Mouse (Mus musculus): ENCODE measurements around the gene Trappc6b. TPM values are rescaled to one million over a fixed set of nuclear protein-coding genes. Genes with fewer than 3 reads are reported as not detected.

Trappc6b gene
- total and polyA plus RNA-seq, 3 experiments = 40.9 to 67.8 (median 42.6) TPM

GRCm38 (mm10) chr12:59011844-59012709 is 49.2 kb downstream of the Trappc6b start, which contains the start of gene Sec23a (continued):
- peak; percentile 44; the same call in 1 of the 2 replicates for TF ChIP-seq NRF1 (IDR thresholded peaks at IDR 0.05; ENCODE audit: low read depth, low read length)
- TF ChIP-seq RCOR1 (conservative IDR thresholded peaks at IDR 0.05; ENCODE audit: low read depth, low read length) = no peak
- peak; percentile 63; the same call in 1 of the 2 replicates for TF ChIP-seq KAT2A (IDR thresholded peaks at IDR 0.05; ENCODE audit: insufficient replicate concordance, low read length)
- TF ChIP-seq EP300 (IDR thresholded peaks at IDR 0.05; ENCODE audit: low read length) = no peak
- TF ChIP-seq NELFE (IDR thresholded peaks at IDR 0.05; ENCODE audit: low read depth, low read length) = no peak; the same call in none of the 2 replicates

- dilution Hi-C loops (cut with MboI; ENCODE audit: extremely low pct_ligation_motif_present, extremely low pct_unique_long_range_greater_than_20kb, low sequenced_read_pairs) = no loop called here
- peak overlapping the region; percentile 78 to 95 (median 89) for H3K4me3 ChIP-seq (replicated peaks in 1 of 3; ENCODE audit: low read depth in 2 of 3, low read length in 2 of 3, poor library complexity in 1 of 3)
- no peak for DNase-seq (ENCODE audit: extremely low read depth)
- no peaks in the 10 kb centered on the region for H3K9me3 ChIP-seq (replicated peaks; ENCODE audit: low read length)
- peak overlapping the region; percentile 15; the same call in 1 of the 2 replicates for H3K27ac ChIP-seq (ENCODE audit: insufficient read depth, low read depth)
- no peaks in the 10 kb centered on the region for H3K27me3 ChIP-seq (replicated peaks)
- H3K4me1 ChIP-seq (ENCODE audit: control insufficient read depth in 1 of 2, insufficient read depth in 2 of 2) = peaks cover 3 to 20% of the 10 kb centered on the region in 2 experiments; a peak in 3 of 4 replicates
- in situ Hi-C loops (cut with MboI; ENCODE audit: low pct_ligation_motif_present, low pct_unique_long_range_greater_than_20kb, low sequenced_read_pairs) = no loop called here
- TF ChIP-seq PAX5 (IDR thresholded peaks at IDR 0.05; ENCODE audit: low read length) (no peak), UBTF (IDR thresholded peaks at IDR 0.05; ENCODE audit: low read depth, low read length) (peak; percentile 58; the same call in 1 of the 2 replicates), NRF1 (IDR thresholded peaks at IDR 0.05; ENCODE audit: low read depth, low read length) (no peak)
- peaks cover 19% of the 10 kb centered on the region; the same call in 1 of the 2 replicates for H3K79me2 ChIP-seq (replicated peaks; ENCODE audit: control insufficient read depth, extremely low read depth, insufficient read depth, poor library complexity, severe bottlenecking)
- peak overlapping the region; percentile 75 for H3K4me2 ChIP-seq (ENCODE audit: insufficient read depth, low read depth, poor library complexity, severe bottlenecking)
- H3K36me3 ChIP-seq (replicated peaks in 1 of 2; ENCODE audit: control insufficient read depth in 1 of 2, insufficient read depth in 1 of 2, low read length in 1 of 2) = peaks cover 5 to 21% of the 10 kb centered on the region in 2 experiments
- peak overlapping the region; percentile 50 for H3K9ac ChIP-seq (ENCODE audit: insufficient read depth, low read depth)
Measured at GRCm38 (mm10) chr12:59011275-59011843, 49.9 kb downstream of the Trappc6b start.

DNA sequence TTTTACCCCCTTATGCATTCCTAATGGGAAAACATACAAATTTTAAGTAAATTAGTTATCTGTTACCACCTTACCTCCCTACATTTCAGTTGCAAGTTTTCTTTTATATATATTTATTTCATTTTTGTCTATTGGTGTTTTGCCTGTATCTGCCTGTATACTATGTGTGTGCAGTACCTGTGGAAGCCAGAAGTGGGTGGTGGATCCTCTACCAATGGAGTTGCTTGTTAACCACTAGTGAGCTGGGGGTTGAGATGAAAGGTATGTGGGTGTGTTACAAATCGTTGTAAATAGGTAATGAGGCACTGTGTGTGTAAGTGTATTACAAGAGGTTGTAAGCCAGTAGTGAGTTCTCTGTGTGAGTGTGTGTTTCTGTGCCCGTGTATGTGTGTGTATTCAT is 50.8 kb downstream of the Trappc6b start:
- H3K79me2 ChIP-seq (replicated peaks; ENCODE audit: control insufficient read depth, extremely low read depth, insufficient read depth, poor library complexity, severe bottlenecking) = peaks cover 19% of the 10 kb centered on the region; the same call in 1 of the 2 replicates
- peaks cover 3 to 20% of the 10 kb centered on the region in 2 experiments; a peak in 3 of 4 replicates for H3K4me1 ChIP-seq (ENCODE audit: control insufficient read depth in 1 of 2, insufficient read depth in 2 of 2)
- H3K9ac ChIP-seq (ENCODE audit: insufficient read depth, low read depth) = no peak overlapping the region
- in situ Hi-C loops (cut with MboI; ENCODE audit: low pct_ligation_motif_present, low pct_unique_long_range_greater_than_20kb, low sequenced_read_pairs) = no loop called here
- no peaks in the 10 kb centered on the region for H3K9me3 ChIP-seq (replicated peaks; ENCODE audit: low read length)
- H3K27me3 ChIP-seq (replicated peaks) = no peaks in the 10 kb centered on the region
- no peak overlapping the region for H3K27ac ChIP-seq (ENCODE audit: insufficient read depth, low read depth)
- dilution Hi-C loops (cut with MboI; ENCODE audit: extremely low pct_ligation_motif_present, extremely low pct_unique_long_range_greater_than_20kb, low sequenced_read_pairs) = no loop called here
- peak overlapping the region in 1 of 3 experiments; percentile 95 for H3K4me3 ChIP-seq (replicated peaks in 1 of 3; ENCODE audit: low read depth in 2 of 3, low read length in 2 of 3, poor library complexity in 1 of 3)
- peaks cover 5 to 25% of the 10 kb centered on the region in 2 experiments for H3K36me3 ChIP-seq (replicated peaks in 1 of 2; ENCODE audit: control insufficient read depth in 1 of 2, insufficient read depth in 1 of 2, low read length in 1 of 2)
- DNase-seq (ENCODE audit: extremely low read depth) = peak; percentile 41
- TF ChIP-seq SIN3A (IDR thresholded peaks at IDR 0.05; ENCODE audit: low read length) (no peak), MYC (IDR thresholded peaks at IDR 0.05; ENCODE audit: low read depth, low read length) (no peak), MAX (IDR thresholded peaks at IDR 0.05; ENCODE audit: low read length) (no peak), CTCF (conservative IDR thresholded peaks at IDR 0.05 in 1 of 2, IDR thresholded peaks at IDR 0.05 in 1 of 2; ENCODE audit: low read depth in 2 of 2, low read length in 2 of 2) (peak in 1 of 2 experiments; percentile 35; a peak in 2 of 4 replicates), KAT2A (IDR thresholded peaks at IDR 0.05; ENCODE audit: insufficient replicate concordance, low read length) (no peak)
- H3K4me2 ChIP-seq (ENCODE audit: insufficient read depth, low read depth, poor library complexity, severe bottlenecking) = peak overlapping the region; percentile 60; the same call in 1 of the 2 replicates

Other genes starting within 250 kb of the Trappc6b start
- 17.6 and 18.0 TPM in 2 replicates for gene Sec23a, start 49.5 kb downstream of the Trappc6b start, total RNA-seq (2012; rRNA removed)
- gene Sec23a, start 49.5 kb downstream of the Trappc6b start, total RNA-seq (2014; rRNA removed) = 24.7 and 26.9 TPM in 2 replicates
- 10.4 and 12.3 TPM in 2 replicates for gene Sec23a, start 49.5 kb downstream of the Trappc6b start, polyA plus RNA-seq (2012; ENCODE audit: insufficient read length, low read depth)
- gene Gemin2, start 48.1 kb downstream of the Trappc6b start, total RNA-seq (2012; rRNA removed) = 19.4 and 19.6 TPM in 2 replicates
- gene Gemin2, start 48.1 kb downstream of the Trappc6b start, total RNA-seq (2014; rRNA removed) = 36.7 and 40.8 TPM in 2 replicates
- gene Gemin2, start 48.1 kb downstream of the Trappc6b start, polyA plus RNA-seq (2012; ENCODE audit: insufficient read length, low read depth) = 22.3 and 23.8 TPM in 2 replicates
- gene Pnn, start 5.4 kb upstream of the Trappc6b start, total RNA-seq (2012; rRNA removed) = 33.6 and 46.0 TPM in 2 replicates
- gene Pnn, start 5.4 kb upstream of the Trappc6b start, total RNA-seq (2014; rRNA removed) = 31.9 and 32.5 TPM in 2 replicates
- 132 and 171 TPM in 2 replicates for gene Pnn, start 5.4 kb upstream of the Trappc6b start, polyA plus RNA-seq (2012; ENCODE audit: insufficient read length, low read depth)
- gene Mia2, start 34.3 kb upstream of the Trappc6b start, total RNA-seq (2012; rRNA removed) = 61.2 and 68.1 TPM in 2 replicates
- gene Mia2, start 34.3 kb upstream of the Trappc6b start, total RNA-seq (2014; rRNA removed) = 99.2 and 107 TPM in 2 replicates
- gene Mia2, start 34.3 kb upstream of the Trappc6b start, polyA plus RNA-seq (2012; ENCODE audit: insufficient read length, low read depth) = 162 and 176 TPM in 2 replicates
- gene Fbxo33, start 158.3 kb upstream of the Trappc6b start, total RNA-seq (2012; rRNA removed) = 19.5 and 19.9 TPM in 2 replicates
- 31.6 and 32.8 TPM in 2 replicates for gene Fbxo33, start 158.3 kb upstream of the Trappc6b start, total RNA-seq (2014; rRNA removed)
- gene Fbxo33, start 158.3 kb upstream of the Trappc6b start, polyA plus RNA-seq (2012; ENCODE audit: insufficient read length, low read depth) = 9.5 and 10.3 TPM in 2 replicates